Mouse (Mus musculus): Measurements from ENCODE around the gene Atad1.

- no peak for TF ChIP-seq CTCF (IDR thresholded peaks at IDR 0.05; ENCODE audit: extremely low read depth, insufficient read depth, low read length)
- no peak for TF ChIP-seq POLR2A (IDR thresholded peaks at IDR 0.05; ENCODE audit: extremely low read depth, insufficient read depth, low read length)
These were observed 22.0 kb downstream of the Atad1 start for GRCm38 (mm10) chr19:32717590-32717989.
